Mouse (Mus musculus) MEL-GATA-1-ER (cell line): Measurements from ENCODE around the gene Dip2c.

Experiments
- DNase-seq: peaks from one replicate; pipeline ENCODE4 v3.0.0-alpha.2; 2012; ENCODE audit warnings: low read depth; ENCODE audit errors: extremely low read depth

Gene Dip2c

GRCm38 (mm10) chr13:9325262-9325661, 48.9 kb downstream of the Dip2c start:
- DNase-seq, result no peak

- no peak for DNase-seq
Measured at GRCm38 (mm10) chr13:9329307-9329915, 53.1 kb downstream of the Dip2c start.

- no peak for DNase-seq
Measured at GRCm38 (mm10) chr13:9333187-9333586, 56.9 kb downstream of the Dip2c start.

GRCm38 (mm10) chr13:9340293-9340692, 64.0 kb downstream of the Dip2c start:
- DNase-seq, result no peak

- no peak for DNase-seq
Measured at GRCm38 (mm10) chr13:9342696-9343095, 66.4 kb downstream of the Dip2c start.

GRCm38 (mm10) chr13:9347448-9347847, 71.1 kb downstream of the Dip2c start:
- no peak for DNase-seq

GRCm38 (mm10) chr13:9350670-9351069, 74.3 kb downstream of the Dip2c start:
- DNase-seq, result no peak

GRCm38 (mm10) chr13:9353890-9354289, 77.6 kb downstream of the Dip2c start:
- DNase-seq, result no peak

GRCm38 (mm10) chr13:9355331-9355730, 79.0 kb downstream of the Dip2c start:
- DNase-seq, result no peak

- DNase-seq, result no peak
Measured at GRCm38 (mm10) chr13:9361457-9361856, 85.1 kb downstream of the Dip2c start.

GRCm38 (mm10) chr13:9371387-9371786, 95.1 kb downstream of the Dip2c start:
- DNase-seq, result no peak

- no peak for DNase-seq
Measured at GRCm38 (mm10) chr13:9377130-9377529, 100.8 kb downstream of the Dip2c start.

- no peak for DNase-seq
Measured at GRCm38 (mm10) chr13:9380740-9381410, 104.5 kb downstream of the Dip2c start.

- DNase-seq, result peak; percentile 66
Measured at GRCm38 (mm10) chr13:9388017-9388416, 111.7 kb downstream of the Dip2c start.

GRCm38 (mm10) chr13:9389334-9389733, 113.0 kb downstream of the Dip2c start:
- DNase-seq, result no peak

GRCm38 (mm10) chr13:9390204-9390804, 114.0 kb downstream of the Dip2c start:
- no peak for DNase-seq

GRCm38 (mm10) chr13:9393470-9393869, 117.1 kb downstream of the Dip2c start:
- DNase-seq, result no peak

- no peak for DNase-seq
Measured at GRCm38 (mm10) chr13:9395286-9395685, 119.0 kb downstream of the Dip2c start.

- DNase-seq, result no peak
Measured at GRCm38 (mm10) chr13:9398846-9399245, 122.5 kb downstream of the Dip2c start.

GRCm38 (mm10) chr13:9405399-9405798, 129.1 kb downstream of the Dip2c start:
- no peak for DNase-seq

GRCm38 (mm10) chr13:9408983-9409382, 132.7 kb downstream of the Dip2c start:
- DNase-seq, result no peak

GRCm38 (mm10) chr13:9418441-9418840, 142.1 kb downstream of the Dip2c start:
- DNase-seq, result no peak

GRCm38 (mm10) chr13:9419213-9419612, 142.9 kb downstream of the Dip2c start:
- DNase-seq, result no peak
